Mouse (Mus musculus): ENCODE results near the gene Usp29.
A peak's percentile ranks its signal among the peaks of the same experiment; 100 is the strongest.
"Not testable (repeated sequence)": the region's sequence is repeated elsewhere in the genome, so short reads cannot be mapped to it uniquely, and the experiment has no call there.

Usp29 gene

DNA sequence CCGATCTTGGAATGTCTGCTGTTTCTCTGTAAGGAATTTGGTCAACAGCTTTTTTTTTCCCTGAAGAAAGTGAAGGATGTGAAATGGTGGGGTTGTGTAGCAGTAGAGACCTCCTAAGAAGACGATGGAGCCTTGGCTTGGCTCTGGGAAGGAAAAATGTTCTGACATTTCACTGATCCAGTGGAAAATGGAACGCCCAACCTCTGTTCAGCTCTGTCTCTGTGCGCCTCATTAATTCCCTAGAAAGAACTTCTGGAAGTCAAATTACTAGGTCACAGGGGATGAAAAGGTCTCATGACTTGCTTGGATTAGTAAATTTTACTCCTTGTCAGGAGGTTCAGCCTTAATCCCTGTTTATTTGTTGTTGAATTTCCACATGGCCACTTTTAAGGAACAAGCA lies 92.3 kb downstream of the Usp29 start:
- peak; percentile 66 for DNase-seq

DNA sequence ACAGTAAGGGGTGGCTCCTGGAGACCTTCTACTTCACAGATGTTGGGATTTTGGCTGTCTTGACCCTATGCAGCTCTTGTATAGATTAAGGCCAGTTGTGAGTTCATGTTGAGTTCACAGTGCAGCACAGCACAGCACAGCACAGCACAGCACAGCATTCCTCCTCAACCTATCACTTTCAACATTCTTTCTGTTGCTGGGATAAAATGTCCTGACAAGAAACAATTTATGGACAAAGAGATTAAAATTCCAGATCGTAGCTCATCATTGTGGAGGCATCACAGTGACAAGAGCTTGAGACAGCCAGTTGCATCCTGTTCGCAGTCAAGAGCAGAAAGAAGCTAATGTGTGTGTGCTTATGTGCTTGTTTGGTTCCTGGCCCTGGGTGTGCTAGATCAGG lies 93.3 kb downstream of the Usp29 start:
- DNase-seq: no peak

DNA sequence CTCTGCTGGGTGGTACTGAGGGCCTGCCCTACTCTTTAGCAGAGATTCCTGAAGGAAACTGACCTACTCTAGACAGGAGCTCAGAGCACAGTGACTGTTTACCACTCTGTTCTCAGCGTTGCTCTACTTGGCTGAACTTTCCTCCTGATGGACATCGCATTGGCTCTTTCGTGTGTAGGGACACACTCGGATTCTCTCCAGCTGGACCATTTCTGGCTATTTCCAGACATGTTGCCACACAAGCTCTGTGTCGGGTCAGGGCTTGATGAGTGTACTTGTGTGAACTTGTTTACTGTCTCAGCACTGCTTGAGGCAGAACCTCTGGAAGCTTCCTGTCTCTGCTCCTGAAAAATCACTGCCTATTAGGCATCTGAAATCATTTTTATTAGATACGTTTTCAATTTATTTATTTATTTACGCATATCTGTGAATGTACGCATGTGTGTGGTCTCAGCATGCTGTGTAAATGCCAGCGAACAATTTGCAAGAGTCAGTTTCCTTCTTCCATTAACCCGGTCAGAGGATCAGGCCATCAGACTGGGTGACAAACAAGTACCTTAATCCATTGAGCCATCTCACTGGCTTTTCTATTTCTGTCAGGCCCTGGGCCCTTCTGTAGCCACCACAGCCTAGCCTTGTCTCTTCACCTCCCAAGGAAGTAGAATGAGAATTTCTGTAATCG lies 95.7 kb downstream of the Usp29 start:
- DNase-seq: peak; percentile 80

DNA sequence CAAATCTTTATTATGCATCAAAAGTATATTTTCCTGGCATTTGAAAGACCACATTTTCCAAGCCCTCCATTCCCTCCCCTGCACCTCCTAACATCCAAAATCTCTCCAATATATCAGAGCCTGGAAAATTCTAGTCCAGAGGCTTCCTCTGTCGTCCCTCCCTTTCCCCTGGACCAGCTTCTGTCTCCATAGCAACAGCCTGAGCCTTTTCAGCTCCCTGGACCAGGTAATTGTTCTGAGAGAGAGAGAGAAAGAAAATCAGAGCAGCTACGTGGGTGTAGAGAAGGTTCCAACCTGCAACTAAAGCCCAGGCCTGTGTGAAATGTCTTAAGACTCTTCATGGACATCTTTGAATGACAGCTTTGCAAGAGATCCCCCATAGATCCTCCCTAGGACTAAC lies 98.8 kb downstream of the Usp29 start:
- DNase-seq: no peak

DNA sequence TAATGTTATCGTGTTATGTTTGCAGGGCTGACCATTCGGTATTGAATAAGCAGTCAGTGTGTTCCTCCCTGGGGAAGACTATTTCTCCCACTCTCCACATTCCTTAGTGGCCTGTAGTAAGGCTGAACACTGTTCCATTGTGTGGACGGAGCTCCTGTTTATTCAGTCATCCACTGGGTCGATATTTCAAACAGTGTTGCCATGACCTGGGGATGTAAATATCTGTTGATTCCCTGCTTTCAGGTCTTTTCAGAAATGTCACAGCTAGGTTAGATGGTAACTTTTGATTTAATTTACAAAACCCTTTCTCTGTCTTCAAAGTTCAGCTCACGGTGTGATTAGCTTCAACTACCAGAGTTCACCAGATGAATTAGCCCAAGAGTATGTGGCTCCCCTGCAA lies 104.6 kb downstream of the Usp29 start:
- no peak for DNase-seq

DNA sequence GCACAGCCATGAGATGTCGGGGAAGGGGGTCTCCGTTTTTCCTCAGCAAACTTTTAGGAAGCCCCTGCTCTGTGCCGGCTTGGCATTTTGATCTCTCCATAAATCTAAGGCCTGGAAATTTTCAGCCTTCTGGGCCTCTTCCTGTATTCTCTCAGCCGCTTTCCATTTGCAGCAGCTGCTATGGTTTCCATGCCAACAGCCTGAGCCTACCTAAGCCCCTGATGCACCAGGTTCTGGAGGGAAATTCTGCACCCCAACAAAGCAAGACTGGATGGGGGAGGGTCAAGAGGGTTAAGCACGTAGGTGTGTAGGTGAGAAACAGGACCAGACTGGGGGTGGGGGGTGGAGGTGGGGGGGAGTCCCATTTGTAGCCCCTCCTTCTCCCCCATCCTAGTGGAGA lies 105.0 kb downstream of the Usp29 start:
- DNase-seq: no peak

DNA sequence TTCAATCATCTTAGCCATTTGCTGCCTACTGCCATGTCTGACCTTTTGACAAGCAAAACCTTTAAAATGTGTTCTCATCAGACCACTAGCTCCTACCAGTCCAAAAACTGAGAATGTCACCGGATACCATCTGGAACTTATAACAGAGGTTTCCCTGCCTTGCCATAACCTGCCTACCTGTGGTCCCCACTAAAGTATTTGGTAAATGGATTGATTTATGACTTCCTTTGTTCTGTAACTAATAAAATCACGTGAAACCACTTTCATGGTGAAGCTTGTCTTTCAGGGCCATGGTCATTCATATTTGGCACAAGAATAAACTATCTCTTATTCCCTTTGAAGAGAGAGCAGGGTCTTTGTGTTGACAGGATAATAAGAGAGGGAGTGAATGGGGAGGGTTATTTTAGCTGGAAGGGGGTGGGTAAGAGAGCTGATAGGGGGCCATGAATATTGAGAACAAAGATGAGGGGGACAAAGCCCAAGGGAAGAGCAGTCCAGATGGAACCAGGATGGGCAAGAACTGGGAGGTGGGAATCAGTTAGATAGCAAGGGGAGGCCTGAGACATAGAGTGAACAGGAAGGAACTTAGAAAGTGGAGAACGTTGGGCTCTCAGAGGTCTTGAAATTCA lies 107.0 kb downstream of the Usp29 start:
- no peak for DNase-seq

DNA sequence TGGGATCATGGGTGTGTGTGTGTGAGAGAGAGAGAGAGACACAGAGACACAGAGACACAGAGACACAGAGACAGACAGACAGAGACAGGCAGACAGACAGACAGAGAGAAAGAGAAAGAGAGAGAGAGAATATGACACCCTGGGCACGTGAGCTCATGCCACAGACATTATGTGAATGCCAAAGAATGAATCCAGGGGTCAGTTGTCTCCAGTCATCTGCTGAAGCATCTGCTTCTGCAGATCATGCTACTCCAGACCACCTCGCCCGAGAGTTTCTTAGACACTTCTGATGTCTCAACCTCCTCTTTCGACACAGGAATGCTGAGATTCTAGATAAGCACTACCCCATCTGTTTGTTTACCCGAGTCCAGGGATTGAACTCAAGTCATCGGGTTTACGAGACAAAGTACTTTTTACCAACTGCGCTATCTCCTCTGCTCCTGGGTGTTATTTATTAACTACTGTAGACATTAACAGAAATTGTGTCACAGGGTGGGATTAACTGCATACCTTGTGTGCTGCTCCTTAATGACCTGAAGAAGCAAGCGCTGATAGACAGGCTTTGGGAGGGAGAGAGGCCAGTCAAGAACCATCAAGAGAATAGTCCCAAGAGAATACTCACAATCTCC lies 107.7 kb downstream of the Usp29 start:
- DNase-seq: no peak

DNA sequence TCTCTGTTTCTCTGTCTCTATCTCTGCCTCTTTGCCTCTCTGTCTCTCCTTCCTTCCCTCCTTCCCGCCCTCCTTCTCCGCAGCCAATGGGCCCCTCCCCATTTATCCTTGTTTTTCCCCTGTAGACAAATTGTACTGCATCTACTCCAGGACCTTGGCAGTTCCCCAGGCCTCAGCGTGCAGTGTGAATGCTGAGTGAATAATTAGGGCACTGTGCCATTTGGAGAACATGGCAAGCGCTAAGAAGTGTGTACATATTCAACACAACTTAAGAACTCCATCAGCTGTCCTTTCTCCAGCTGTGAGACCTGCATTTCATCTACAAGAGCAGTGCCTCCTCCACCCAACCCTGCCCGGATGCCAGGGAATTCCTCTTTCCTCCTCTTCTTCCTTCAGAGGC lies 110.5 kb downstream of the Usp29 start:
- peak; percentile 17 for DNase-seq

DNA sequence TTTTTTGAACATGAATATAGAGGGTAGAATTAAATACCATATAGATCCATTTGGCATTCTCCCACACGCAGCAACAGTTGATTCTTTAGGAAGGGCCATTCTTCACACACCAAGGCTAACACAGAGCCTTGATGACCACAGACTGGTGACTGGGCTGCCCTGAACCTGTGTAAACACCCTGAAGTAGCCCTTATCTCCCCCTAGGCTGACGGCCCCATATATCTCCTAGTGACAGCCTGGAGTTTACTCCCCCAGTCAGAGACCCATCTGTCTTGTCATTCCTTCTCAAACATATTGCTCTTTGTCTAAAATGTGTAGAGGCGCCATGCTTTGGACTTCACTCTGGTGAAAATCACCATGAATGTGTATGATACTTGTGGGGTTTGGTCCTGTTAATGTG lies 119.1 kb downstream of the Usp29 start:
- DNase-seq: no peak

DNA sequence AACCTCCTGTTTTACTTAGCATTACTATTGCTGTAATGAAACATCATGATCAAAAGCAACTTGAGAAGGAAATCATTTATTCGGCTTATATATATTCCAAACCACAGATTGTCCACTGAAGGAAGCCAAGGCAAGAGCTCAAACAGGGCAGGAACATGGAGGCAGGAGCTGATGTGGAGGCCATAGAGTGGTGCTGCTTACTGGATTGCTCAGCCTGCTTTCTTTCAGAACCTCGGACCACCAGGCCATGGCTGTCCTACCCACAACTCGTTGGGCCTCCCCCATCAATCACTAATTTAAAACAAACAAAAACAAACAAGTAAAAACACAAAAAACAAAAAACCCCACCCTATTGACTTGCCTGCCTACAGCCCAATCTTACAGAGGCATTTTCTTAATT lies 119.9 kb downstream of the Usp29 start:
- no peak for DNase-seq

DNA sequence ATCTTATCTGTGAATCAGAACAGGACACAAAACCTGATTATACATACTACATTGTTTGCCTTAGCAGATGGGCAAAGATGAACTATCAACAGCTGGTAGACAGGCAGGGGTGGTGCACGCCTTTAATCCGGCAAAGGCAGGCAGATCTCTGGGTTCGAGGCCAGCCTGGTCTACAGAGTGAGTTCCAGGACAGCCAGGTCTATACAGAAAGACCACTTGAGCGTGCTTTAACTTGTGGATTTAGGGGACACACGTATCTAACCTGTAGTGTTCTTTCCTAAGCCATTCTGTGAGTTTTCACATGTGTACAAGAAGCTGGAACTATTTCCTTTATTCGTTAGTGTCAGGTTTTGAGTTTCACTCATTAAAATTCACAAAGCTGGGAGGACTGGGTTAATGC lies 120.9 kb downstream of the Usp29 start:
- no peak for DNase-seq

DNA sequence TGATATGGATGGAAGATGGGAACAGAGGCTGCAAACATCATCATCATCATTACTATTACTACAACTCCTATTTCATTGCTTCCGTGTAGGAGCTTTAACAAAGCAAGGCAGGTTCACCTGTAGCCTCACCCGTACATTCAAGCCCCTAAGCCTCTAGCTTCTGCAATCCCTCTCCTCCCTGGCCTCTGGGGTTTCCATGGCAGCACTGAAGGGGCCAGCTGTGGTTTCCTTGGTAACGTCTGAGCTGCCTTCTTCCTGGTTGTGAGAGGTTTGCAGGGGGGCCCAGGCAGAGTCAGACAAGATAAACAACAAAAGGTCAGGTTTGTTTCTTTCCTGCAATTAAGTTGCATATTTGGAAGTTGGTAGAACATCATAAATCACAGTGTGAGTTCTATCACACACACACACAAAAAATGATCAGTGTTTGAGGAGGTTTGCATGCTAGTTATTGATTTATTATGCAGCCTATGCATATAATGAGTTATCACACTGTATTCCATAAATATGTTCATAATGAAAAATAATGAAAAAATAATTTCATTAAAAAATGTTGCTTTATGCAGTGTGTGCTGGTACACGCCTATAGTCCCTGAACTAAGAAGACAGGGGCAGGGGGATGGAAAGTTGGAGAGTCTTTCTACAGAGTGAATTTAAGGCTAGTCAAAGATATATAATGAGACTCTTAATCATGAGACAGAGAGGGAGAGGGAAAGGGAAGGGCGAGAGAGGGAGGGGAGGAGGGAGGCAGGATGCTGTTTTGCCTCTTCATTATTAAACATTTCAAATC lies 121.5 kb downstream of the Usp29 start:
- peak; percentile 36 for DNase-seq

DNA sequence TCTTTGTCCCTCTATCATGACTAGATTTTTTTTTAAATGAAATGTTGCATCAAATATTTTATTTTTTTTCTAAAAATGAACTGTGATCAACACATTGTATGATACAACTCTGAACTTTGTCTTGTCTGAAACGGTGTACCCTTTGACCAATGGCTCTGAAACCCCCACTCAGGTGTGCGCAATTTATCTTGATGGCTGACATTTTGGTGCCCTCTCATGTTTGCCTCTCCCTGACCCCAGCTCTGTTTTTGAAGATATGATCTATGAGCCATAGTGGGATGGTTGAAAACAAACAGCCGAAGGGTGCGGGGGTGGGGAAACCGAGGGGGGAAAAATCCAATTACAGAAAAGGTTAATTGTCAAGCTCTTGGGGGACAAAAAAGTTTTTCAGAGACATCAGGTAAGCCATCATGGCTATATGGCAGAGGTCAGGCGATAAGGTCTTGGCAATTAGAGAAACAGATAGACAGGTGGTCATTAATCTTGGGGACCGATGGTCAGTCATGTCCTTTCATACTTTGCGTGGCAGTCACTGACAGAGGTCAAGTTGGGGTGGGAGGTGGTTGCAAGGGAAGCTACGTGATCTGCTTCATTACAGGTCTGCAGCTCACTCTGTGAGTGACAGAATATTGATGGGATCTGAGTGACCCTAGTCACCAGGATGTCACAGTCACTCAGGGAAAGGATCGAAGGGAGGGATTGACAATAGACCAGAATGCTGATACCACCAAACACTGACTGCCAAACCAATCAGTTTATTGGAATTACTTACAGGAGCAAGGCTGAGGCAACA lies 125.4 kb downstream of the Usp29 start:
- no peak for DNase-seq

DNA sequence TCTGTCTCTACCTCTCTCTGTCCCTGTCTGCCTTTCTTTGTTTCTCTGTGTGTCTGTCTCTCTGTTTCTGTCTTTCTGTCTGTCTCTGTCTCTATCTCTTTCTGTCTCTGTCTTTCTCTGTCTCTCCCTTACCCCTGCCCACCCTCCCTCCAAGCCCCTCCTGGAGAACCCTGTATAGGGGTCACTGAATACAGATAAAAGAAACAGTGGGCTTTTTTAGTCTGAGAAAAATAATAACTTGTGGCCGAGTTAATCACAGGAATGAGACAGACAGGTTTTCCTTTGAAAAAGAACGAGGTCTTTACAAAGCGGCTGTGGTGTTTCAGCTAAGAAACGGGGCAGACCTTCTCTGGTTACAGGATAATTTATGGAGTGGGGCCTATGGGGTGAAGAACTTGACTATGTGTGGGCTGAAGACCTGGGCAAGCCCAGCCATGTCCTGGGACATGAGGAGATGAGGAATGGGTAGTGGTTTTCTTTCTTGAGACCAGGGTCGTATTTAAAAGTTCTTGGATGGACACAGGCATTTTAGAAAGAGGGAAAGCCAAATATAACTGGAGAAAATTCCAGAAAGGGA lies 128.4 kb downstream of the Usp29 start:
- DNase-seq: no peak

DNA sequence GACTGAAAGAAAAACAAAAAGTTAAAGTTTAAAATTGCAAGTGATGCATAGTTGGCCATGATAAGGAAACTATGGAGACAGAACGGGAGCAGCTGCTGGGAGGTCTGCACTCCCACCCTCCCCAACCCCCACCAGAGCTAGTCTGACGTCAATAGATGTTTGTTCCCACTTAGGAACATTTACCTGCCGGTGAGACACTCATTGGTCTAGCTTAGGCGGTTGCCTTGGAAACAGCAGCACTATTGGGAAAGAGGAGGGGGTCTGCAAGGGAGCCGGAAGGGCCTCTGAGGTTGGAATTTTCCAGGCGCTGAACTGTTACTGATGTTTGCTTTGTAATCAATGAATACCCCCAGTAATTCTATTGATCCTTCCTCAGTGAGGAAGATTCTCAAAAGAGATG lies 130.3 kb downstream of the Usp29 start:
- DNase-seq: no peak

DNA sequence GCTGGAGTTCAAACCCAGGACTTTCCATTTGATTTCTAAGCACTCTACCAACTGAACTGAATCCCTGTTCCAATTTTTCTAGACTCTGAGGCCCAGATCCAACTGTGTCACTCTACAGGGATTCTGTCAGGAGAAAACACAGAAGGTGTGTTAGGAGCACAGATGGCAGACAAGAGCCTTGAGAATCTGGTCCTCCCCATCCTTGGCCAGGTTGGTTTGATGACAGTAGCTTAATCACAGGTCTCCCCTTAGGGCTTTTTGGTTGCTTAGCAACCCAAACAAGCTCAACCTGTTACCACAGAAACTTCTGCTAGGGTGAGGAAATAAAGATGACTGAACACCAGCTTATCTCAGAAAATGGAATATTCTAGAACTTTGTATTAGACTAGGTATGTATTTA lies 136.0 kb downstream of the Usp29 start:
- DNase-seq: no peak

DNA sequence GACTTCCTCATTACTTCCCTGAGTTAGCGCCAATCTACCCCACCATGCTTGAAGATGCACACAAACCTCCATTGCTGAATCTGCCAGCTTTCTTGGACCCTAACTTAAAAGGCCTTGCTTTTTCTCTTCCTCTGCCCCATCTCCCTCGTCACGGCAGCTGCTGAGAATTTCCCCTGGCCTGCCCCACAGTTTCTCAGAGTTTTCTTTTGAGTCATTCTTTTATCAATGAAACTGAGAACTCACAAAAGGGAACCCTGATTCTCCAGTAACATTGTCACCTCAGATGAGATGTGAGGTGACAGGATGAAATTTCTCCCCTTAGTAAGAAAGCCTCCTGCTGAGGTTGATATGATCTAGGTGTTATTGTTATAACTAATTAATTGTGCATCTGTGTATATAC lies 138.5 kb downstream of the Usp29 start:
- no peak for DNase-seq

DNA sequence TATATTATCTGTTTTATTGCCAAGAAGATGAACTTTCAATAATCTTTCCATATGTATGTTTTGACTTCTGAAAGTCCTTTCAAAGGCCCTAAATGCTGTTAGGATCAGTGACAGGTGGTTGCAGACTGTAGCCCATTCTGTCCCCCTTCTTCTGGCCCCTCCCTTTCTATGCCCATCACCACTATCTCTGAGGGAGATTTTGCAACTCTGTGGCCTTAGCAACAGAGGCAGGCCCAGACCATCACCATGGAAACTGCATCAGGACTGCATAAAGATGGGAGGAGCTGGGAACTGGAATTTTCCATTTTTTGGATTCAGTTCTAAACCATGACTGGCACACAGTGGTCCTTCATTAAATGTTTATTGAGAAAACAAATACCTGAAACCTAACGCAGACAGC lies 139.2 kb downstream of the Usp29 start:
- no peak for DNase-seq

DNA sequence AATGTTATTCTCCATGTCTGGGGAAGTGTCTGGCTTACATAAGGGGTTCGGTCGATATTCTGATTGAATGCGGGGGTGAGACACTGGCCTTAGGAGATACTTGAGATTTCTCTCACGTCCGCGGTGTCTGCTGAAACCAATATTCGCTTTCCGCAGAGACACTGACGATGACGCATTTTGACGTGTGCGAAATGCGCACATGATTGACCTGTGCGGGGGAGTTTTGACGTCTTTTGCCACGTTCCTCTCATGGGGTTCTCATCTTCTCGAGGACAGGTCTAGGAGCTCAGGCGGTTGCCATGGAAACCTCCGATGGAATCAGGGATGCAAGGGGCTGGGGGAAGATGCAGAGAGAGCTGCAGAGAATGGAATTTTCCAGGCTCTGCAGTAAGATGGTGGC lies 144.1 kb downstream of the Usp29 start:
- no peak for DNase-seq

DNA sequence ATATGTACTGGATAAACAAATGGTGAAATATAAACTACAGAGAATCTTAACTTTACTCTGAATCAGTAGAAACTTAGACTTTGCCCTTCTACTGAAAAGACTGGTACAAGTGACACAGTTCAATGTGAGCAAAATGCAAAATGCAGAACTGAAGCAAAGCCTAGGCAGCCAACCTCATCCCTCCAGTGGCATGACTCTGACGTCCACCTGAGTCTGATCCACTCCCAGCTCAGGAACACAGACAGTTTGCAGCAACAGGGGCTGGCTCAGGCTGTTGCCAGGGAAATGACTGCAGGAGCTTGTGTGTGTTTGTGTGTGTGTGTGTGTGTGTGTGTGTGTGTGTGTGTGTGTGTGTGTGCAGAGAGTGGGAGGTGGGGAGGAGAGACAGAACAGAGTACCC lies 147.8 kb downstream of the Usp29 start:
- DNase-seq: no peak

DNA sequence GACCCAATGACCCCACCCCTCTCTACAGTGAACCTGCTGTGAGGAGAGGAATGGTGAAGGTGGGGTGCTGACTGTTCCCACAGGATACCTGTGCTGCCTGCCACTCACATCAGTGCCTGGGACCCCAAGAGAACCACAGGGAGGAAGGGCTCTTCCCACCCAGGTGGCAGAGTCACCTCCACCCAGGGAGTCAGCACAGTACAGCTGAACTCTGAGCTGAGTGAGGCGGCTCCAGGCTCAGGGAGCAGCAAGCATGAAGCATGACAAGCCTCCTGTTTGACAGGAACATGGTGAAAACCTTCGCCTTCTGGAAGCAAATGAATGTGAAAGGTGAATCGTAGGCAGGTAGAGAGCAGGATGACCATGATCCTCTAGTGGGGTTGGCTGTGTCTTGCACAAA lies 148.5 kb downstream of the Usp29 start:
- DNase-seq: not testable (repeated sequence)
